Mouse (Mus musculus): ENCODE data around the gene Fut8. TPM values are rescaled to one million over a fixed set of nuclear protein-coding genes. Genes with fewer than 3 reads are reported as not detected.

Fut8 gene
- polyA plus RNA-seq, 1 experiment from 2014 or later: 27.7 TPM

DNA sequence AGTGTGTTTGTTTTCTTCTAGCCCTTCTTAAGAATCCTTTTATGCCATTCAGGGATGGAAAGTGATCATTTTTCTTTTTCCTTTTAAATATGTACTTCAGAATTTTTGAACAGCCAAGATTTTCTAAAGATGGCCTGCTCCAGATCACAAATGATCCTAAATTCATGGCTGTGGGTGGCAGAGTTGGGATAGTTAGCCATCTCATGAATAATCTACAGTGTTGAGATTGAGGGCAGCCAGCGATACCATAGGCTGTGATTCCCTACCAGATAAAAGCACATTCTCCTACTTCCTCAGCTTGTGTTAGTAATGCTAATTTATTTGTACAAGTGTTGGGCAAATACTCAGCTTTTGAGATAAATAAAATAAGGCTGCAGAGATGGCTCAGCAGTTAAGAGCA lies 228.3 kb downstream of the Fut8 start:
- Histone ChIP-seq H3K4me3 (ENCODE audit: low read depth, low read length) (no peak overlapping the region), H3K4me1 (ENCODE audit: control insufficient read depth, insufficient read depth, low read length) (no peaks in the 10 kb centered on the region), H3K27ac (replicated peaks; ENCODE audit: low read depth, low read length) (no peak overlapping the region), H3K27me3 (ENCODE audit: control insufficient read depth, insufficient read depth, low read length) (no peaks in the 10 kb centered on the region), H3K9me3 (replicated peaks; ENCODE audit: control insufficient read depth, low read length) (no peaks in the 10 kb centered on the region), H3K4me2 (ENCODE audit: low read depth, low read length) (no peak overlapping the region), H3K36me3 (replicated peaks; ENCODE audit: control insufficient read depth, insufficient read depth, low read depth, low read length) (no peaks in the 10 kb centered on the region), H3K9ac (replicated peaks; ENCODE audit: low read length) (no peak overlapping the region)
- 91% methylated on average over 1 of the region's 1 CpGs for WGBS
- DNase-seq (ENCODE audit: low spot score) (no peak), ATAC-seq (replicated peaks; ENCODE audit: insufficient number of reproducible peaks, low FRiP score, low TSS enrichment, low read depth) (no peak)

DNA sequence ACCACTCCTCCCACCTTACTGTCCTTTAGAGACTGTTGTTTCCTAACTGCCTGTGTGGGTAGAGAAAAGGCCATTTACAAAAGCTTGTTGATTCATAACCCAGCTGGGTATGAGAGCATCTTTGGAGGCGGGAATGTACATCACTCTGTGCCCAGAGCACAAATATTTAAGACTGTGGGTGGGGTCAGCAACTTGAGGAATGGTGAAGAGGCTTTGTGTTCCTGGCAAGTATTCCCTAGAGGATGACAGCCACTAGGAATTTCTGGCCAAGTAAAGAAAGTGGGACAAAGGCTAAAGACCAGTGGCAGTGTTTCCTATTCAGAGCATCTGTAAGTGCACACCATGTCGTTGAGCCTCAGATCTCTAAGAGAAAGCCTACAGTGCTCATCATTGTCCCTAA lies 242.0 kb downstream of the Fut8 start:
- H3K27ac ChIP-seq (replicated peaks; ENCODE audit: low read depth, low read length): no peak overlapping the region
- no peaks in the 10 kb centered on the region for H3K4me1 ChIP-seq (ENCODE audit: control insufficient read depth, insufficient read depth, low read length)
- no peaks in the 10 kb centered on the region for H3K36me3 ChIP-seq (replicated peaks; ENCODE audit: control insufficient read depth, insufficient read depth, low read depth, low read length)
- 77% methylated on average over 2 of the region's 2 CpGs for WGBS
- DNase-seq (ENCODE audit: low spot score): no peak
- H3K9ac ChIP-seq (replicated peaks; ENCODE audit: low read length): no peak overlapping the region
- H3K4me2 ChIP-seq (ENCODE audit: low read depth, low read length): no peak overlapping the region
- no peak overlapping the region for H3K4me3 ChIP-seq (ENCODE audit: low read depth, low read length)
- H3K27me3 ChIP-seq (ENCODE audit: control insufficient read depth, insufficient read depth, low read length): no peaks in the 10 kb centered on the region
- no peak for ATAC-seq (replicated peaks; ENCODE audit: insufficient number of reproducible peaks, low FRiP score, low TSS enrichment, low read depth)
- no peaks in the 10 kb centered on the region for H3K9me3 ChIP-seq (replicated peaks; ENCODE audit: control insufficient read depth, low read length)

DNA sequence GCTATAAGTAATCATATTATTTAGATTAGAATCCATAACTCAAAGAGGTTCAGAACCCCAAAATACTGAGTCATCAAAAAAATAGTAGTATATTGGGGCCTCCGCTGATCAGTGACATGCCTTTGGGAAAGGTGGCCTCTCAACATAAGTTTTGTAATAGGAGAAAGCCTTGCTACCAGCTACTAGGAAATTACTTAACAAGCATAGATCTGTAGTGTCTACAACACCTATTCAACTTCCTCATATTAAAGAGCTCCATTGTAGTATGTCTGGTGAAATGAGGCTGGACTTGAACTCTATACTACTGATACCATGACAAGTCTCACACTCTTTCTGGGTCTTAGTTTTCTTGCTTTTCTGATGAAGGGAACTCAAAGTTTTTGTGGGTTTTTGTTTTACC lies 243.2 kb downstream of the Fut8 start:
- no peak overlapping the region for H3K4me2 ChIP-seq (ENCODE audit: low read depth, low read length)
- 100% methylated on average over 1 of the region's 1 CpGs for WGBS
- no peak for ATAC-seq (replicated peaks; ENCODE audit: insufficient number of reproducible peaks, low FRiP score, low TSS enrichment, low read depth)

DNA sequence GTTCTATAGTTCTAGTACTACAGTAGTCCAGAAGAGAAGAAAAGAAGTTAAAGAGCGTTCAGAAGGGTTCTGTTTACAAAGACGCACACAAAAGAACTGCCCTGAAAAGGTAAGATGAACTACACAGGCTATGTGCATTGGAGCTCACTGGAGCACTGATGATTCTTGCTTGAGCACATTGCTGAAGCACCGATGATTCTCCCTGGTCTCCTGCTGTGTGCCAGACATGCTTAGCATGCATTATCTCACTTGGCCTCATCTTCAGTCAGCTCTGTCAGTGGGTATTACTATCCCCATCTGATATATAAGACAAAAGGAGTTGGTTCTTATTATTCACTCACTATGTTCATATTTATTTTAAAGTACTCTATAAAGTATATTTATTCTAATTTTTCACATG lies 243.9 kb downstream of the Fut8 start:
- DNase-seq (ENCODE audit: low spot score): no peak
- 78% methylated on average over 3 of the region's 3 CpGs for WGBS

More for the DNA sequence above, 243.2 kb downstream of the Fut8 start:
- no peaks in the 10 kb centered on the region for H3K9me3 ChIP-seq (replicated peaks; ENCODE audit: control insufficient read depth, low read length)
- no peak for DNase-seq (ENCODE audit: low spot score)
- H3K9ac ChIP-seq (replicated peaks; ENCODE audit: low read length): no peak overlapping the region
- H3K36me3 ChIP-seq (replicated peaks; ENCODE audit: control insufficient read depth, insufficient read depth, low read depth, low read length): no peaks in the 10 kb centered on the region
- H3K27me3 ChIP-seq (ENCODE audit: control insufficient read depth, insufficient read depth, low read length): no peaks in the 10 kb centered on the region
- H3K4me3 ChIP-seq (ENCODE audit: low read depth, low read length): no peak overlapping the region
- H3K27ac ChIP-seq (replicated peaks; ENCODE audit: low read depth, low read length): no peak overlapping the region
- H3K4me1 ChIP-seq (ENCODE audit: control insufficient read depth, insufficient read depth, low read length): no peaks in the 10 kb centered on the region

DNA sequence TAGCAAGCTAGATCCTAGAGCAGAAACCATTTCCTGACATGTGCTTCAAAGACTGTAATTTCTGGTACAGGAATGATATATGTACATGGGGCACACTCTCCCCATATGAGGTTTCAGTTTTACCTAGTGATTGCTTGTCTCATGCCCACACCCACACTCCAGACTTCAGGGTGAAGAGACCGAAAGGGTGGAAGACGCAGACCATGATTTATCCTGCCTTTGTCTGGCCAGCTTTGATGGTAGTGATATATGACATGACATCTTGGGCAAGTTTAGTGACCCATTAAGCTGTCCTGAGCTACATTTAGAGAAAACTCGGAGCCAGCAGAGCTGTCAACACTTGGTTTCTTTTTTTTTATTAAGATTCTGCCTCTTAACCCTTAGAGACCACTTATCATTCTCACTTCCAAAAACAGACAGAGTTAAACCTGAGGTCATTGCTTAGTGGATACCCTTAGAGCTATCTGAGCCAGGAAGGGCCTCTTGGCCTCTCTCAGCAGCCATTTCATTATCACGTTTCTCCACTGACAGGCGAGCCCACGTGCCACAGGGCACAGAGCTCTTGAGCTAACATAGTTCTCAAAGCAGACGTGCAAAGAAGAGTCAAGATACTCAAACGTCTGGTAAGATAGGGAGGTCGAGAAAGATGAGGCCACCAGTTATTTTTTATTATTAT lies 245.4 kb downstream of the Fut8 start:
- H3K4me2 ChIP-seq (ENCODE audit: low read depth, low read length): no peak overlapping the region
- H3K4me1 ChIP-seq (ENCODE audit: control insufficient read depth, insufficient read depth, low read length): no peaks in the 10 kb centered on the region
- DNase-seq (ENCODE audit: low spot score): no peak
- no peaks in the 10 kb centered on the region for H3K36me3 ChIP-seq (replicated peaks; ENCODE audit: control insufficient read depth, insufficient read depth, low read depth, low read length)
- H3K4me3 ChIP-seq (ENCODE audit: low read depth, low read length): no peak overlapping the region
- WGBS: 65% methylated on average over 9 of the region's 9 CpGs
- no peak overlapping the region for H3K9ac ChIP-seq (replicated peaks; ENCODE audit: low read length)
- no peak for ATAC-seq (replicated peaks; ENCODE audit: insufficient number of reproducible peaks, low FRiP score, low TSS enrichment, low read depth)
- H3K27me3 ChIP-seq (ENCODE audit: control insufficient read depth, insufficient read depth, low read length): no peaks in the 10 kb centered on the region
- H3K27ac ChIP-seq (replicated peaks; ENCODE audit: low read depth, low read length): no peak overlapping the region
- no peaks in the 10 kb centered on the region for H3K9me3 ChIP-seq (replicated peaks; ENCODE audit: control insufficient read depth, low read length)

More for the DNA sequence above, 243.9 kb downstream of the Fut8 start:
- H3K4me2 ChIP-seq (ENCODE audit: low read depth, low read length): no peak overlapping the region
- no peak overlapping the region for H3K9ac ChIP-seq (replicated peaks; ENCODE audit: low read length)
- no peaks in the 10 kb centered on the region for H3K27me3 ChIP-seq (ENCODE audit: control insufficient read depth, insufficient read depth, low read length)
- no peaks in the 10 kb centered on the region for H3K4me1 ChIP-seq (ENCODE audit: control insufficient read depth, insufficient read depth, low read length)
- no peak overlapping the region for H3K4me3 ChIP-seq (ENCODE audit: low read depth, low read length)
- H3K27ac ChIP-seq (replicated peaks; ENCODE audit: low read depth, low read length): no peak overlapping the region
- no peak for ATAC-seq (replicated peaks; ENCODE audit: insufficient number of reproducible peaks, low FRiP score, low TSS enrichment, low read depth)
- H3K36me3 ChIP-seq (replicated peaks; ENCODE audit: control insufficient read depth, insufficient read depth, low read depth, low read length): no peaks in the 10 kb centered on the region
- no peaks in the 10 kb centered on the region for H3K9me3 ChIP-seq (replicated peaks; ENCODE audit: control insufficient read depth, low read length)

DNA sequence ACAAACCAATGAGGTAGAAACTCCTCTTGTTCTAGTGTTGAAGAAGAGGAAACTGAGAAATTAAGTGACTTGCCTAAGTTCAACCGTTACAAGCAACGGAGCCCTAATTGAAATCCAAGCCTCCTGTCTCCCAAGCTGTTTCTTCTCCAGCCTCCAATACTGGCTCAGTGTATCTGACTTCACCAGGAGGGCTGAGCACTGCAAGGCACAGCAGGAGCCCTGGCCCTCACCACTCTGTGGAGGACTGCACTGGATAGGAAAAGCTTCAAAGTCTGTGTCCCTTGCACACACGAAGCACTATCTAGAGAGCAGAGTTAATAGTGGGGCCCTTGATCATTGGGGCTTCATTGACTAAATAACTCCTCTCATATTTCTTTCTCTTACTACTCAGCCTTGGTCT lies 246.8 kb downstream of the Fut8 start:
- DNase-seq (ENCODE audit: low spot score): no peak
- H3K4me2 ChIP-seq (ENCODE audit: low read depth, low read length): no peak overlapping the region
- H3K4me3 ChIP-seq (ENCODE audit: low read depth, low read length): no peak overlapping the region
- no peak overlapping the region for H3K27ac ChIP-seq (replicated peaks; ENCODE audit: low read depth, low read length)
- H3K27me3 ChIP-seq (ENCODE audit: control insufficient read depth, insufficient read depth, low read length): no peaks in the 10 kb centered on the region
- H3K9ac ChIP-seq (replicated peaks; ENCODE audit: low read length): no peak overlapping the region
- no peaks in the 10 kb centered on the region for H3K4me1 ChIP-seq (ENCODE audit: control insufficient read depth, insufficient read depth, low read length)
- H3K36me3 ChIP-seq (replicated peaks; ENCODE audit: control insufficient read depth, insufficient read depth, low read depth, low read length): no peaks in the 10 kb centered on the region
- WGBS: 77% methylated on average over 3 of the region's 3 CpGs
- no peak for ATAC-seq (replicated peaks; ENCODE audit: insufficient number of reproducible peaks, low FRiP score, low TSS enrichment, low read depth)
- no peaks in the 10 kb centered on the region for H3K9me3 ChIP-seq (replicated peaks; ENCODE audit: control insufficient read depth, low read length)

DNA sequence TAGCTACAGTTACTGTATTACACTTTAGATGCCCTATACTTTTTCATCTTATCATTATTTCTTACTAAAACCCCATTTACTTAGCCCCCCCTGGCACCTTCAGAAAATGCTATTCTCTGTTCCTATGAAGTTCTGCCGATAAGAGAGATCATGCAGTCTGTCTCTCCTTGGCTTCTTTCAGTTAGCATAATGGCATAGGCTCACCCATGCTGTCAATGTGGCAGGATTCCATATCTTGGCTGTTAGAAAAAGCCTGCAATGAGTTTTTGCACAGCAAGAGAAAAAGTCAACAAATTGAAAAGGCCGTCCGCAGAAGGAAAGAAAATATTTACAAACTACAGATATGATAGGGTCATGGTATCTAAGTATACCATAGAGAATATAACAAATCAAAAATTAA lies 253.6 kb downstream of the Fut8 start:
- Histone ChIP-seq H3K9ac (replicated peaks; ENCODE audit: low read length) (no peak overlapping the region), H3K4me2 (ENCODE audit: low read depth, low read length) (no peak overlapping the region), H3K9me3 (replicated peaks; ENCODE audit: control insufficient read depth, low read length) (no peaks in the 10 kb centered on the region), H3K4me3 (ENCODE audit: low read depth, low read length) (no peak overlapping the region), H3K4me1 (ENCODE audit: control insufficient read depth, insufficient read depth, low read length) (no peaks in the 10 kb centered on the region), H3K36me3 (replicated peaks; ENCODE audit: control insufficient read depth, insufficient read depth, low read depth, low read length) (no peaks in the 10 kb centered on the region), H3K27ac (replicated peaks; ENCODE audit: low read depth, low read length) (no peak overlapping the region), H3K27me3 (ENCODE audit: control insufficient read depth, insufficient read depth, low read length) (no peaks in the 10 kb centered on the region)
- ATAC-seq (replicated peaks; ENCODE audit: insufficient number of reproducible peaks, low FRiP score, low TSS enrichment, low read depth) (no peak), DNase-seq (ENCODE audit: low spot score) (no peak)
- WGBS: 90% methylated on average over 3 of the region's 3 CpGs

DNA sequence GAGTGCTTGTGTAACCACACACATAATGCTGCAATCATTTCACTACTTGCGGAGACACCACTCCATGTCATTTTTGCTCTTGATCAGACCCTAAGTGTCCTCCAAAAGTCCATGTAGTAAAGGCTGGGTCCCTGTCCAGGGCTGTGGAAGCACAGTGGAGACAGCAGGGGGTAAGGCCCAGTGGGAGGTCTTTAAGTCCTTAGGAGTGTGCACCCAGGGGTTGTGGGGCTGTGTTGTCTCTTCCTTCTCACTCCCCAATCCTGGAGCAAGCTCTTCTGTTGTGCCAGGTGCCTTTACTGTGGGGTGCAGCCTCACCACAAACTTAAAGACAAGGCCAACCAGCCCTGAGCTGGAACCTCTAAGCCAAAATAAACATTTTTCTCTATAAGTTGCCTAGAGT lies 257.9 kb downstream of the Fut8 start:
- 86% methylated on average over 1 of the region's 1 CpGs for WGBS
- no peak for ATAC-seq (replicated peaks; ENCODE audit: insufficient number of reproducible peaks, low FRiP score, low TSS enrichment, low read depth)

More for the DNA sequence above, 257.9 kb downstream of the Fut8 start:
- DNase-seq (ENCODE audit: low spot score): no peak
- no peak overlapping the region for H3K27ac ChIP-seq (replicated peaks; ENCODE audit: low read depth, low read length)
- no peaks in the 10 kb centered on the region for H3K36me3 ChIP-seq (replicated peaks; ENCODE audit: control insufficient read depth, insufficient read depth, low read depth, low read length)
- no peaks in the 10 kb centered on the region for H3K27me3 ChIP-seq (ENCODE audit: control insufficient read depth, insufficient read depth, low read length)
- no peak overlapping the region for H3K4me2 ChIP-seq (ENCODE audit: low read depth, low read length)
- H3K4me1 ChIP-seq (ENCODE audit: control insufficient read depth, insufficient read depth, low read length): no peaks in the 10 kb centered on the region
- H3K9me3 ChIP-seq (replicated peaks; ENCODE audit: control insufficient read depth, low read length): no peaks in the 10 kb centered on the region
- H3K4me3 ChIP-seq (ENCODE audit: low read depth, low read length): no peak overlapping the region
- no peak overlapping the region for H3K9ac ChIP-seq (replicated peaks; ENCODE audit: low read length)
